Mouse (Mus musculus) midbrain, embryonic 16.5 days (tissue): ENCODE measurements around the gene Tectb. TPM values are rescaled to one million over a fixed set of nuclear protein-coding genes. Genes with fewer than 3 reads are reported as not detected.

Source experiments
- ATAC-seq: fragments of 200-750 bp; cut with Nextera tagmentation; 2 replicates; pipeline ENCODE4 v1.8.0; 2017; ENCODE audit warnings: moderate TSS enrichment
- H3K27ac ChIP-seq: fragments of 300-500 bp; sonication (generic); 2 replicates; pipeline ENCODE4 v1.5.1; 2014; ENCODE audit warnings: mild to moderate bottlenecking, low read length, mixed read lengths
- H3K27me3 ChIP-seq: fragments of 300-500 bp; sonication (generic); 2 replicates; pipeline ENCODE4 v1.6.1; 2014; ENCODE audit warnings: low read depth, low read length, mixed read lengths; ENCODE audit not compliant: control insufficient read depth, insufficient read depth
- H3K36me3 ChIP-seq: fragments of 300-500 bp; sonication (generic); 2 replicates; pipeline ENCODE4 v1.6.1; 2014; ENCODE audit warnings: mild to moderate bottlenecking, low read length, moderate library complexity, mixed read lengths; ENCODE audit not compliant: control insufficient read depth, insufficient read depth
- H3K4me1 ChIP-seq: fragments of 300-500 bp; sonication (generic); 2 replicates; pipeline ENCODE4 v1.6.1; 2014; ENCODE audit warnings: mild to moderate bottlenecking, low read length, mixed read lengths; ENCODE audit not compliant: control insufficient read depth, insufficient read depth
- H3K4me2 ChIP-seq: fragments of 300-500 bp; sonication (generic); 2 replicates; pipeline ENCODE4 v1.6.1; 2014; ENCODE audit warnings: mild to moderate bottlenecking, low read length, mixed read lengths
- H3K4me3 ChIP-seq: fragments of 300-500 bp; sonication (generic); 2 replicates; pipeline ENCODE4 v1.5.1; 2014; ENCODE audit warnings: low read depth, mild to moderate bottlenecking, low read length, moderate library complexity, mixed read lengths
- H3K9ac ChIP-seq: fragments of 300-500 bp; sonication (generic); 2 replicates; pipeline ENCODE4 v1.6.1; 2014; ENCODE audit warnings: low read depth, low read length, mixed read lengths
- H3K9me3 ChIP-seq: fragments of 300-500 bp; sonication (generic); replicated peaks from 2 replicates; pipeline ENCODE4 v1.6.1; 2014; ENCODE audit warnings: mild to moderate bottlenecking, low read length, mixed read lengths; ENCODE audit not compliant: control insufficient read depth, poor library complexity, severe bottlenecking
- WGBS: fragments of 180-500 bp; shearing (Covaris S2); extraction: QIAGEN DNeasy Blood & Tissue Kit; methylation state at CpG from one replicate; pipeline ENCODE4 v1.1.7; 2014; 5-methylcytosine and 5-hydroxymethylcytosine counted together
- polyA plus RNA-seq: library from polyadenylated mRNA; unstranded; fragments of >200 nt; fragmentation: Nextera tagmentation; extraction: Ambion mirVana; gene quantifications from 2 replicates; pipeline ENCODE4 v1.2.1, GENCODE M21; 2015

Gene Tectb
- polyA plus RNA-seq, 1 experiment from 2014 or later = 0.41 TPM

DNA sequence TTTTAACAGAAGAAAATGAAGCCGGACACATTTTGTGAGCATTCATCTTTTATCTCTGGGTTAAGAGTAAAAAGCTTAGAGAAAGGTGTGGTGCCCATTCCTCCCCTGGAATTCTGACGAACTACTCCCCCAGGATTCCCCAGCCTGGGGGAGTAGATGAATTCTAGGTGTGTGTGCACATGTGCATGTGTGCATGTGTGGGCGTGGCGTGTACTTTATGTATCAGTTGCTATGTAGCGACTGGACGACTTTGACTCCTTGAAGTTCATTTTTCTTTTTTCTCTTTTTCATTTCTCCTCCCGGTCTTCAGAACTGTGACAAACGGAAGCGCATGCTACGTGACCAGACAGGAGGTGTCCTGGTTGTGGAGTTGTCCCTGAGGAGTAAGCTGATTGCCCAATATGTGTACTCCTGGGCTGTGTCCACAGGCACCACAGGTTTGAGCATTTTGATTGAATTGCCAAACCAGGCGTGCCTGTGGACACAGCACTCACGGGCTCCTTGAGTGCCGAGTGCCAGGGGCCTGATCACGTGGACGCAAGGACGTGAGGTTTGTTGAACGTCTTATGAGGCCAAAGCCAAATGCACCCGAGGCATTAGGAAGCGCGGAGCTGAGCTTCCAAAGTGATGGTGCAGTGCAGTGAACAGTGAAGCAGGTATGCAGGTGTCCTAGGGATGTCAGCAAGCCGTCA, 11.9 kb downstream of the Tectb start:
- Histone ChIP-seq H3K27me3 (no peaks in the 10 kb centered on the region), H3K4me1 (peaks cover 2% of the 10 kb centered on the region; the same call in 1 of the 2 replicates), H3K9ac (no peak overlapping the region), H3K4me3 (no peak overlapping the region), H3K9me3 (no peaks in the 10 kb centered on the region), H3K36me3 (no peaks in the 10 kb centered on the region), H3K27ac (no peak overlapping the region), H3K4me2 (no peak overlapping the region)
- 87% methylated on average over 21 of the region's 21 CpGs for WGBS
- no peak for ATAC-seq

- Histone ChIP-seq H3K9me3 (no peaks in the 10 kb centered on the region), H3K36me3 (no peaks in the 10 kb centered on the region), H3K4me1 (peaks cover 2% of the 10 kb centered on the region; the same call in 1 of the 2 replicates), H3K4me2 (no peak overlapping the region), H3K27ac (no peak overlapping the region), H3K27me3 (no peaks in the 10 kb centered on the region), H3K9ac (no peak overlapping the region), H3K4me3 (no peak overlapping the region)
- WGBS = 66% methylated on average over 11 of the region's 11 CpGs
- no peak for ATAC-seq
Measured at GRCm38 (mm10) chr19:55193717-55194394, 13.3 kb downstream of the Tectb start.

DNA sequence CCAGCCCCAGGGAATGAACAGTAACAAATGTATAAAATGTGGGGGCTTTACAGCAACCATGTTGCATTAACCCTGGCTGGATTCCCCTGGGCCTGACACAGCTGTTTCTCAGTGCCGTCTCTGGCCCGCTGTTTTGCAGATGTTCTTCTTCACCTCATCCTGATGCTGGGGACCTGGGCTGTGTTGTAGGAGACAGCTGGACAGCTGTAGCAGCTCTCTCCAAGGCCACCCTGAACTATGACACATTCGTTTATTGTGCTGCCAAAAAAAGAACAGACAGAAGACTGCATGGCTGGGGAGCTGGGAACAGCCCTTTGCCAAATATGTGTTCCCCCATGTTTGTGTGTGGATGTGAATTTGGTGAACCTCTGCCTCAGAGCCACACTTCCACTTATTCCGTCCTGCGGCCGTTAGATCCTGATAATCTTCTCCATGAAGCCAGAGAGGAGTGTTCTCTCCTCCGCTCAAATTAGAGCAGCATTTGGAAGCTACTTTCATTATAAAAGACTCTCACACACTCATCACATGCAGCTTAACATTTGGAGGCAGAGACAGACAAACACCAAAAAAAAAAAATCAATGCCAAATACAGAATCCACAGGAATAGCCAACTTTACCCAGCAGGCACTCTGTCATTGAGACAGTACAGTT, 14.1 kb downstream of the Tectb start:
- Histone ChIP-seq H3K9ac (no peak overlapping the region), H3K4me1 (peaks cover 2% of the 10 kb centered on the region; the same call in 1 of the 2 replicates), H3K36me3 (no peaks in the 10 kb centered on the region), H3K9me3 (no peaks in the 10 kb centered on the region), H3K4me3 (no peak overlapping the region), H3K4me2 (no peak overlapping the region), H3K27me3 (no peaks in the 10 kb centered on the region), H3K27ac (no peak overlapping the region)
- no peak for ATAC-seq
- 85% methylated on average over 7 of the region's 7 CpGs for WGBS

- H3K36me3 ChIP-seq = no peaks in the 10 kb centered on the region
- WGBS = 94% methylated on average over 3 of the region's 3 CpGs
- no peaks in the 10 kb centered on the region for H3K9me3 ChIP-seq
- no peaks in the 10 kb centered on the region for H3K27me3 ChIP-seq
- no peak for ATAC-seq
- no peak overlapping the region for H3K4me2 ChIP-seq
- no peak overlapping the region for H3K27ac ChIP-seq
- no peak overlapping the region for H3K4me3 ChIP-seq
- no peak overlapping the region for H3K9ac ChIP-seq
- peaks cover 2% of the 10 kb centered on the region; the same call in 1 of the 2 replicates for H3K4me1 ChIP-seq
Measured at GRCm38 (mm10) chr19:55195574-55195973, 15.0 kb downstream of the Tectb start.

DNA sequence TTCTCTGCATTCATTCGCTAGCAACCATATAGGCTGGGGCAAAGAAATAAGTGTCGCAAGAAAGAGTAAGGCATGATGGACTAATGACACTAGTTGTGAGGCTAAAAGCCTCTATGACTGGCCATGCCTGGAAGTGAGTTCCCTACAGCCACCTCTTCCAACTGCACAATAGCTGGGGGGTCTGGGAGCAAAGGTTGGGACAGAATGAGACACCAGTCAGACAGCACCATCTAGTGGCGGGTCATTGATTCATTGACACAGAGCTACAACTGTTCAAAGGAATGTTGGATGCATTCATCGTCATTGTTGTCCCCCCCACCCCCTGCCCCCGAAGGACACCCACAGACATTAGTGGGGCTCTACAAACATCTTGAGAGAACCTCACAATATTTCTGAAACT, 17.8 kb downstream of the Tectb start:
- ATAC-seq = no peak
- Histone ChIP-seq H3K36me3 (no peaks in the 10 kb centered on the region), H3K4me3 (no peak overlapping the region), H3K4me1 (no peaks in the 10 kb centered on the region), H3K27me3 (no peaks in the 10 kb centered on the region), H3K9me3 (no peaks in the 10 kb centered on the region), H3K9ac (no peak overlapping the region), H3K4me2 (no peak overlapping the region), H3K27ac (no peak overlapping the region)
- 31% methylated on average over 5 of the region's 5 CpGs for WGBS

DNA sequence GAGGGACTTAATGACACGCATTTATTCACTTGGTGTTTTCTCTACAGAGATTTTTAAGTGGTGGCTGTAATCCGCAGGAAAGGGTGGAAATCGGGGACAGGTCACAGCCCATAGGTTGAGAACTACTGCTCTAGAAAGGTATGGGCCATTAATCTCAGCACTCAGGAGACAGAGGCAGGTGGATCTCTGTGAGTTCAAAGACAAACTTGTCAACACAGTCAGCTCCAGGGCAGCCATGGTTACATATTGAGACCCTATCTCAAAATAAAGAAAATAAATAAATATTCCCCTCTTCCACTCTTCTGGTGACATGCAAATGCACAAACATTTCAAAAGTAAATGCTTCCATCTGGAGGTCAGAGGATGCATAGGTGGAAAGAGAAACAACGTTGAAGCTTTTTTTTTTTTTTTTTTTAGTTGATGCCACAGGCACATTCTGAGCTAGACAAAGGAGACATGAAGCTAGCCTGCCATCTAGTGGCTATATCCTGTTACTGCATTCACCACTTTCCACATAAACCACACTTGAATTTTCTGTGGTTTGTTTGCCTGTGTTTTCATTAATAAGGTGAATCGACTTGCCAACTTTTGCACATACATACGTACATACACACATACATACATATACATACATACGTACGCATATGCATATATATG, 26.1 kb downstream of the Tectb start:
- no peak overlapping the region for H3K9ac ChIP-seq
- peak; percentile 60; the same call in 1 of the 2 replicates for ATAC-seq
- 0 out of 2 replicates have a peak, but pooled peaks cover 2% of the 10 kb centered on the region for H3K27me3 ChIP-seq
- H3K36me3 ChIP-seq = no peaks in the 10 kb centered on the region
- no peaks in the 10 kb centered on the region for H3K4me1 ChIP-seq
- WGBS = 39% methylated on average over 8 of the region's 8 CpGs
- no peaks in the 10 kb centered on the region for H3K9me3 ChIP-seq
- H3K4me3 ChIP-seq = no peak overlapping the region
- H3K4me2 ChIP-seq = no peak overlapping the region
- H3K27ac ChIP-seq = no peak overlapping the region

DNA sequence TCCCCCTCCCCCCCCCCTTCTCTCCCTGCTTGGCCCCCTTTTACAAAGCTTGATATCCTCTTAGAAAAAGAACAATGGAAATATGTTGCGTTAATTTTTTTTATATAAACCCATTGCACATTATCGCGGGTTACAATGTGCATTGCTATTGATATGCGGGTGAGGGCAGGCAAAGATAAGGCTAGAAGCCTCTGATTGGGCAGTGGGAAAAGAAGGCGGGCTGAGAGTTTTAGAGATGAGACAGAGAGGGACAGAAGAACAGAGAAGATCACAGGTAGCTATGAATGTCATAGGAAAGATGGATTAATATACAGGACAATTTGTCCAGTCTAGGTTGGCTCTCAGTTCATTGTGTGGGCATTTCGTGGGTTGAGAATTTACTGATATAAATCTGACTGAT, 26.7 kb downstream of the Tectb start:
- Histone ChIP-seq H3K36me3 (no peaks in the 10 kb centered on the region), H3K4me2 (no peak overlapping the region), H3K4me3 (no peak overlapping the region), H3K9me3 (no peaks in the 10 kb centered on the region), H3K9ac (no peak overlapping the region), H3K27ac (no peak overlapping the region), H3K27me3 (0 out of 2 replicates have a peak, but pooled peaks cover 2% of the 10 kb centered on the region), H3K4me1 (no peaks in the 10 kb centered on the region)
- WGBS = 60% methylated on average over 6 of the region's 6 CpGs
- no peak for ATAC-seq

DNA sequence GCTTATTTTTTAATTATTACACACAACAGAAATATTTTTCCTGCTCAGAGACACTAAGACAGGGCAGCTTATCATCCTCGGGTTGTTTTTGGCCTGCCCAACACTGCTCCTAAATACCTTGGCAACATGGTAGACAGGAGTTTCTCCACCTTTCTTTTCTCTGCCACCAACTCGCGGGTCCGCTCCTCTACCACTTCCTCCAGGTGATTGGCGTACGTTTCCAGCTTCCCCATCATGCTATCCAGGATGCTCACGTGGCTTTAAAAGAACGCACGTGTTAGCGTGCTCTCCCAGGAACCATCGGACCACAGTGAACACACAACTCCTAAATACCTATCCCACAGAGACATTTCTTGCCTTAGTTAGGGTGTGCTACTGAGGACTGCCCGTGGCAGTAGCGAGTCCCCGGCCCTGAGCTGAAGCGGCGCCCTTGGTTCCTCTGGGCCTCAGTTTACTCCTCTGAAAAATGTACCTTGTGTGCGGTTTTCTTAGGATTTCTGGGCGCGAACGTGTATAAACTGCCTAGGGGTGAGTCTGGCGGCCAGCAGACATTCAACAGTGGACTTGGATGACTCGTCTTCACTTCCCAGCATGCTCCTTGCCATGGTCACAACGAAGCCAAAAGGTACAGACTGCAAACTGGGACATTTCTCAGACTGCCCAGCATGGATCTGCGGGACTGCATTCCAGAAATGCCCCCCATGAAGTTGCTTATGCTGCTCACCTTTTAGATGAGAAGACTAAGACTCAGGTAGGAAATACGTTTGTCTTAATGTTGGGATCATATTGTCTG, 27.4 kb downstream of the Tectb start:
- H3K4me2 ChIP-seq = no peak overlapping the region
- no peaks in the 10 kb centered on the region for H3K9me3 ChIP-seq
- H3K27ac ChIP-seq = no peak overlapping the region
- no peaks in the 10 kb centered on the region for H3K4me1 ChIP-seq
- H3K36me3 ChIP-seq = no peaks in the 10 kb centered on the region
- no peak overlapping the region for H3K4me3 ChIP-seq
- 66% methylated on average over 25 of the region's 25 CpGs for WGBS
- H3K9ac ChIP-seq = no peak overlapping the region
- no peak for ATAC-seq
- H3K27me3 ChIP-seq = 0 out of 2 replicates have a peak, but pooled peaks cover 2% of the 10 kb centered on the region
